Mouse (Mus musculus) hindbrain, embryonic 15.5 days (tissue): ENCODE data around the gene Spon1. TPM values are rescaled to one million over a fixed set of nuclear protein-coding genes. Genes with fewer than 3 reads are reported as not detected.

ENCODE experiments used
- ATAC-seq: fragments of 200-750 bp; cut with Nextera tagmentation; 2 replicates; pipeline ENCODE4 v1.8.0; 2017; ENCODE audit warnings: low read depth, moderate number of reproducible peaks, moderate TSS enrichment; ENCODE audit not compliant: low FRiP score
- H3K27ac ChIP-seq: fragments of 300-500 bp; sonication (generic); replicated peaks from 2 replicates; pipeline ENCODE4 v1.5.1; 2015; ENCODE audit warnings: mild to moderate bottlenecking, inconsistent platforms
- H3K27me3 ChIP-seq: fragments of 300-500 bp; sonication (generic); 2 replicates; pipeline ENCODE4 v1.6.1; 2015; ENCODE audit warnings: control low read depth, inconsistent platforms
- H3K36me3 ChIP-seq: fragments of 300-500 bp; sonication (generic); 2 replicates; pipeline ENCODE4 v1.6.1; 2015; ENCODE audit warnings: control low read depth, inconsistent platforms
- H3K4me1 ChIP-seq: fragments of 300-500 bp; sonication (generic); replicated peaks from 2 replicates; pipeline ENCODE4 v1.6.1; 2015; ENCODE audit warnings: control low read depth, inconsistent platforms
- H3K4me2 ChIP-seq: fragments of 300-500 bp; sonication (generic); 2 replicates; pipeline ENCODE4 v1.6.1; 2015; ENCODE audit warnings: moderate library complexity, mild to moderate bottlenecking, inconsistent platforms
- H3K4me3 ChIP-seq: fragments of 300-500 bp; sonication (generic); 2 replicates; pipeline ENCODE4 v1.5.1; 2015; ENCODE audit warnings: mild to moderate bottlenecking, inconsistent platforms
- H3K9ac ChIP-seq: fragments of 300-500 bp; sonication (generic); 2 replicates; pipeline ENCODE4 v1.6.1; 2015; ENCODE audit warnings: inconsistent platforms
- H3K9me3 ChIP-seq: fragments of 300-500 bp; sonication (generic); 2 replicates; pipeline ENCODE4 v1.6.1; 2016; ENCODE audit warnings: control low read depth, inconsistent platforms
- WGBS: fragments of 180-500 bp; shearing (Covaris S2); methylation state at CpG from one replicate; pipeline ENCODE4 v1.1.7; 2015; 5-methylcytosine and 5-hydroxymethylcytosine counted together
- polyA plus RNA-seq: library from polyadenylated mRNA; unstranded; fragments of >200 nt; fragmentation: Nextera tagmentation; extraction: Ambion mirVana; gene quantifications from 2 replicates; pipeline ENCODE4 v1.2.1, GENCODE M21; 2015

The Spon1 gene
- polyA plus RNA-seq: 67.1 and 73.6 TPM in 2 replicates

DNA sequence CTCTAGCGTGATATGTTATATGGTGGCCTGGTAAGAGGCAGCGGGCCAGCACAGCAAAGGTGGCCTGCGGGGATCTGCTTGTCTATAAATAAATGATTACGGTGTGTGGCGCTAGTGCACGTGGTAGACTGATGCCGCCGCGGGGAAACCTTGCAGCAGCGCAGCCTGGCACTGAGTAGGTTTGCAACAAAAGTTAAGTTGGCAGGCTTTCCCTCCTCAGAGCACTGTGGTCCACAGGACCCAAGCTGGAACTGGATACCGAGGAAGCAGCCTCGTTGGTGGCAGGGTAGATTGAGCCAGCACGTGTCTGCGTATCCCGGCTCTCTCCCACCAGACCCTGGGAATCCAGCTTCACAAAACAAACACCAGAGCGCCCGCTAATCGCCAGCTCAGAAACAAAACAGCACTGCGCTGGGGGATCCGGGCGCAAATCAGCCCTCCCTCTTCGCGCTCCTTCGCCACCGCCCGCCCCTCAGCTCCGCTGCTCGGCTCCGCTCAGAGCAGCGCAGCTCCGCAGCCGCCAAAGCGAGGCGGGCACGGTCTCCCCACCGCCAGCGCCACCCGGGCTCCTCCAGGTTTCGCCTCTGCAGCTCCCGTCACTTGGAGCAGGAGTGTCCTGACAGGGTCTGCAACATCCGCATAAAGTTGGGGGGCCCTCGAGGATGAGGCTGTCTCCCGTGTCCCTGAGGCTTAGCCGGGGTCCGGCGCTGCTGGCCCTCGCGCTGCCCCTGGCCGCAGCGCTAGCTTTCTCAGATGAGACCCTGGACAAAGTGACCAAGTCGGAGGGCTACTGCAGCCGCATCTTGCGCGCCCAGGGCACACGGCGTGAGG lies at the start of gene Spon1:
Spon1 (plus strand) TSS at position 332 of the 831 bp plus-strand sequence.
- H3K9me3 ChIP-seq: no peaks in the 10 kb centered on the region
- H3K36me3 ChIP-seq: no peaks in the 10 kb centered on the region
- H3K4me3 ChIP-seq: peak within 1 kb of the TSS; percentile 55
- peak within 1 kb of the TSS; percentile 98 for H3K4me2 ChIP-seq
- peak within 1 kb of the TSS; percentile 61 for H3K9ac ChIP-seq
- H3K27ac ChIP-seq: peak within 1 kb of the TSS; percentile 68
- peaks cover 15% of the 10 kb centered on the region; the same call in 1 of the 2 replicates for H3K27me3 ChIP-seq
- peak; percentile 93 for ATAC-seq
- under 1% methylated on average over 54 of the region's 56 CpGs for WGBS
- peaks cover 32% of the 10 kb centered on the region for H3K4me1 ChIP-seq

DNA sequence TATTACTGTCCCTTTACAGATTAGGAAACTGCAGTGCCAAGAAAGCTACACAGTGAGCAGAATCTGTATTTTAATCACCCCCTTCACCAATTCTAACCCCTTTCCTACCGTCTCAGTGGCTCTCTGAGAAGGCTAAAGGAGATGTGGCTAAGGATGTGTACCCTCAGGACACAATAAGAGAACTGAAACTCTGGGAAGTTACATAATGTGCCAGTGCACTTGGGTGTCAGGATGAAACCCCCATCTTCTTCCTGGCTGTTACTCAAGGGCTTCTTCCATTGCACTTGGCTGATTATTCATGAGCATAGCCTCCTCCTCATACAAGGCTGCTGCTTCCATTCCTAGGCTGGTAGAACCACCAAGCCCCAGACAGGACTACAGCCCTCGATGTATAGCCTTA lies 43.8 kb upstream of the Spon1 start:
- no peak overlapping the region for H3K27ac ChIP-seq
- no peak overlapping the region for H3K4me3 ChIP-seq
- H3K4me2 ChIP-seq: no peak overlapping the region
- ATAC-seq: no peak
- no peaks in the 10 kb centered on the region for H3K9me3 ChIP-seq
- H3K36me3 ChIP-seq: no peaks in the 10 kb centered on the region
- no peak overlapping the region for H3K9ac ChIP-seq
- no peaks in the 10 kb centered on the region for H3K4me1 ChIP-seq
- 84% methylated on average over 2 of the region's 2 CpGs for WGBS
- no peaks in the 10 kb centered on the region for H3K27me3 ChIP-seq

DNA sequence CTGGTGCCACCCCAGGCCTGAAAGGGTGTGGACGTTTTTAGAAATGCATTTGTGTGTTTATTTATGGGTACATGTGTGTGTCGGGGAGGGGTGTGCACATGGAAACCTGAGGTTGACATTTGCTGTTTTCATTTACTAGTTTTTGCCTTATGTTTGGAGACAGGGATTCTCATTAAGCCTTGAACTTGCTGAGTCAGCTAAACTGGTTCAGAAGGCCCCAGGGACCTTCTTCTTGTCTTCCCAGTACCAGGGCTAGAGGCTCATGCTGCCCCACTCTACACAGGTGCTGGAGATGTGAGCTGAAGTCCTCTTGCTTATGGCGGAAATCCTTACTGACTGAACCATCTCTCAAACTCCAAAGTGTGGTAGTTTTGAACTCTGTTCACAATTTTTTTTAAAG lies 41.9 kb upstream of the Spon1 start:
- H3K9me3 ChIP-seq: no peaks in the 10 kb centered on the region
- H3K4me1 ChIP-seq: no peaks in the 10 kb centered on the region
- no peaks in the 10 kb centered on the region for H3K27me3 ChIP-seq
- H3K36me3 ChIP-seq: no peaks in the 10 kb centered on the region
- no peak overlapping the region for H3K9ac ChIP-seq
- no peak overlapping the region for H3K4me3 ChIP-seq
- H3K27ac ChIP-seq: no peak overlapping the region
- no peak overlapping the region for H3K4me2 ChIP-seq
- ATAC-seq: no peak
- 79% methylated on average over 3 of the region's 3 CpGs for WGBS

DNA sequence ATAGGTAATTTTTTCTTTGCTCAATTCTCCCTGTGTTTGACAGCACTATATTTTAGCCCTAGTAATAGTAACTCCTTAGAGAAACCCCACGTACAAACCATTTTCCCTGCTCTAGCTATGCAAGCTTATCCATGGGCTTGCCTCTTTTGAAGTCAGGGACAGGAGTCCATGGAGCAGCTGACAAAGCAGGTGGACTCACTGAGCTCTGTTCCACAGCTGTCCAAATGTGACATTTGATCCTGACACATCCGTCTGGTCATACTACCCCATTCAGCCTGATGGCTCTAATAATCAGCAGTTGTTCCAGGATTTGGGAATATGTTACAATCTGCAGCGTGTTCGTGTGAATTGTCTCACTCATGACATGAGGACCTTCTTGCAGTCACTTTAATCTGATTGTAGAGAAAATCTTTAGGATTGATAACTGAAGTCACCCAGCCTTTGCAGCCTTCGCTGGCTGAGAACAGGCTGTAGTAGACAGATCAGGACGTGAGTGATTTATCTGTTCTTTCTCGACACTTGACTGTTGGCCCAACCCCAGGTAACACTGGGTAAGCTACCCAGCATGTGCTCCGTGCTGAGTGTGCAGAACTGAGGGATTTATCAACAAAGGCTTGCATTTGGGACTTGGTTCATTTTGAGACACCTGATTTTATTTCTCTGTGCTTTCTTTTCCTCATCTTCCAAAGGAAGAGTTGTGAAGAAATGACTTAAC lies 37.6 kb upstream of the Spon1 start:
- Histone ChIP-seq H3K9ac (no peak overlapping the region), H3K36me3 (no peaks in the 10 kb centered on the region), H3K4me3 (no peak overlapping the region), H3K4me1 (0 out of 2 replicates have a peak, but pooled peaks cover 4% of the 10 kb centered on the region), H3K27me3 (no peaks in the 10 kb centered on the region), H3K9me3 (no peaks in the 10 kb centered on the region), H3K27ac (no peak overlapping the region), H3K4me2 (no peak overlapping the region)
- no peak for ATAC-seq
- 65% methylated on average over 8 of the region's 8 CpGs for WGBS

DNA sequence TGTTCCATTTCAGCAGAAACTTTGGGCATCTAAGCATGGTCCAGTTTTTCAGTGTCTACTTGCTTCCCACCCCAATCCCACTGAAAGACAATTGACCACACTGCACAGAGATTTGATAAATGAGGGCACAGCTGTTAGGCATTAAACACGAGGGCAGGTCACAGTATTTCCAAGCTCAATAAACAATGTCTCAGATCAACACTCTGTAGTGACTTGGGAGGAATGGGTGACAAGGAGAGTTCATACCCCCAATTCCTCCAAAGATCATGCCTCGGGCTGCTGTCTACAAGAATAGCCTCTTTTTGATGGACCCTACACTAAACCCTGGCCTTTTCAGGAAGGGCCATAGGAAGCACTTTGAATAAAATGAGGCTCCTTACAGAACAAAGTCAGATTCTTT lies 36.9 kb upstream of the Spon1 start:
- 0 out of 2 replicates have a peak, but pooled peaks cover 6% of the 10 kb centered on the region for H3K4me1 ChIP-seq
- H3K9ac ChIP-seq: no peak overlapping the region
- no peaks in the 10 kb centered on the region for H3K9me3 ChIP-seq
- no peak overlapping the region for H3K4me3 ChIP-seq
- ATAC-seq: no peak
- H3K27me3 ChIP-seq: no peaks in the 10 kb centered on the region
- no peak overlapping the region for H3K27ac ChIP-seq
- no peaks in the 10 kb centered on the region for H3K36me3 ChIP-seq
- no peak overlapping the region for H3K4me2 ChIP-seq
- 36% methylated on average over 2 of the region's 2 CpGs for WGBS

DNA sequence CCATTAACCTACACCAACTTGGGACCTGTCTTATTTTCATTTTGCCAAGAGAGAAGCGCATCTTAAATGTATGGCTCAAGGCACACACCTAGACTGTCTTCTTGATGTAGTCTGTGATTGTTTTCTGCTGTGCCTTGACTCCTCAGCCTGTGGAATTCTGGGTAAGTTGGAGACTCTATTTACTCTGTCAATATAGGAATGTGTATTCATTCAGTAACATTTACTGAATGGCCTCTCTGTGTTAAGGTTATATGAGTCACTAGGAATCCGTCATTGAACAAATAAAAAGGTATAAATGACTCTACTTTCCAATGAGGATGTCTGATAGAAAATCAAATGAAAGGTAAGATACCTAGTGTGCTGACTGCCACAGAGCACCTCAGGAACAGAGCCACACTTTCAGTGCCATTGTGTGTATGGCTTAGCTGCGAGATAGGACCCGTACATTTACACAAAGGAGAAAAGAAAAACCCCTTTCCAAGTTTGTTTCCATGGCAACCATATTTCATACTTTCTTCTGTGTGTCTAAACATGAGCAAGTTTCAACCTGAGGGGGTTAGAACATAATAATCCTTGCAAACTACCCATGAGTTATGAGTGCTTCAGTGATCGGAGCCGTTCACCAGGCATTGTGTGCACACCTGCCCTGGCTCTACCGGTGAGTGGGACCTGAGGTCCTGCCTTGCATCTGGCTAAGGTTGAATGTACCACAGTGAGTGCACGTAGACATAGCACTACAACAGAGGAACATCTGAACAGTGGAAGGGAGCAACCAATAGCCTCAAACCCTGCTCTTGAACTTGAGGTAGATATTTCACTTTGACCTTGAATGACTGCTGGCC lies 35.2 kb upstream of the Spon1 start:
- Histone ChIP-seq H3K4me3 (no peak overlapping the region), H3K27ac (no peak overlapping the region), H3K4me2 (no peak overlapping the region), H3K27me3 (no peaks in the 10 kb centered on the region), H3K9ac (no peak overlapping the region), H3K9me3 (no peaks in the 10 kb centered on the region), H3K36me3 (no peaks in the 10 kb centered on the region), H3K4me1 (0 out of 2 replicates have a peak, but pooled peaks cover 6% of the 10 kb centered on the region)
- ATAC-seq: no peak
- 84% methylated on average over 8 of the region's 8 CpGs for WGBS

DNA sequence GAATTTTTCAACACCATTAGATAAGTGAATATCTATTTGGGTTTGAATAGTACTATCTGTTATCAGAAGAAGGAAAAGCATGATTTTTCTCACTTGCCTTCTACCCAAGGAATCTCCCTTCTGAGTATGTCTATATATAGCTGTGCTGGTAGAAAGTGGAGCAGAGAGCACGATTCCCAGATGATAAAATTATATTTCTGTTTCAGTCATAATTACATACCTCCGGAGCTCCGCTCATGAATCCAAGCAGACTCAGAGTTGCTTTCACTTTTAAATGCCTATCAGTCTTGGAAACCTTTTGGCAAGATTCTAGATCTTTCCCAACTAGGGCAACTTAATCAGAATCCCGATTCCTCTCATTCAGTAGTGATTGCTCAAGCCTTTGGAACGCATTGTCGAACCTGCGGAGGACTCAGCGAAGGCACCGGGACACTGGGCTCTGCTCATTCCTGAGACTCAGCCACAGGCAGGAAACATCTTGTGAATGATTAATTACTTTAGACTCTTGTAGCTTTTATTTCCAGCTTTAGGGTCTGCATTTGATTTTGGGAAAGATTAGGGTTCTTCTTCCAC lies 27.9 kb upstream of the Spon1 start:
- H3K9ac ChIP-seq: no peak overlapping the region
- ATAC-seq: no peak
- H3K4me3 ChIP-seq: no peak overlapping the region
- 0 out of 2 replicates have a peak, but pooled peaks cover 4% of the 10 kb centered on the region for H3K4me1 ChIP-seq
- no peaks in the 10 kb centered on the region for H3K36me3 ChIP-seq
- 78% methylated on average over 9 of the region's 9 CpGs for WGBS
- no peaks in the 10 kb centered on the region for H3K9me3 ChIP-seq
- no peak overlapping the region for H3K27ac ChIP-seq
- no peak overlapping the region for H3K4me2 ChIP-seq
- H3K27me3 ChIP-seq: no peaks in the 10 kb centered on the region

DNA sequence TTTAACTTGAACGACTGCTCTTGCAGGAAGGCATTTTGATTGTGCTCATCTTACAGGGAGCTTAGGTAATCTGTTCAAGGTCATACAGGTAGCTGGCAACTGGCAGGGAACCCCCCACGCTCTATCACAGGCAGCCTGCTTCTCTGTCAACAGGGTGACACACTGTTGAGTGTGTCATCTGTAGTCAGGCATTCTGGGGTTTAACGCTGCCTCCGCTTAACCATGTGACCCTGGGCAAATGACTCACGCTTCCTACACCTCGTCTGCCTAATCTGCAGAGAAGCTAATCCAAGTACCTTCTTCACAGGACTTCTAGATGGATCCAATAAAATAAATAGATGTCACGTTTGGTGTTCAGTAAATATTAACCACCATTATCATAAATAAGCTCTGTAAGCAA lies 26.6 kb upstream of the Spon1 start:
- WGBS: 84% methylated on average over 7 of the region's 7 CpGs

DNA sequence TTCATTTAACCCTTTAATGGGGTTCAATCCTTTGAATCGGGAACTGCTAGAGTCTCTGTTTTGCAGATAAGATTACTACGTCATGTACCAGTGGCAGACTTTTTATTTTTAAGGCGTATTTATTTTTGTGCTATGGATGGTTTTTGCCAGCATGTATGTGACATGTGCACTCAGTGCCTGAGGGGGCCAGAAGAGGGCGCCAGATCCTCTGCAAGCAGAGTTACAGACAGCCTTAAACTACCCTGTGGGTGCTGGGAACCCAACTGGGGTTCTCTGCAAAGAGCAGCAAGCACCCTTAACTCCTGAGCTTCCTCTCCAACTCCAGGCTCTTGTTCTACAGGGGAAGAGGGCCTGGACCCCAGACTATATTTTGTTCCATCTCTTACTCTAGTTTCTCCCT lies 23.2 kb upstream of the Spon1 start:
- H3K4me2 ChIP-seq: no peak overlapping the region
- no peak for ATAC-seq
- H3K27ac ChIP-seq: no peak overlapping the region
- H3K9me3 ChIP-seq: no peaks in the 10 kb centered on the region
- no peaks in the 10 kb centered on the region for H3K4me1 ChIP-seq
- no peaks in the 10 kb centered on the region for H3K27me3 ChIP-seq
- H3K36me3 ChIP-seq: no peaks in the 10 kb centered on the region
- no peak overlapping the region for H3K9ac ChIP-seq
- WGBS: 95% methylated on average over 4 of the region's 4 CpGs
- no peak overlapping the region for H3K4me3 ChIP-seq

More for the DNA sequence above, 26.6 kb upstream of the Spon1 start:
- Histone ChIP-seq H3K36me3 (no peaks in the 10 kb centered on the region), H3K9me3 (no peaks in the 10 kb centered on the region), H3K4me2 (no peak overlapping the region), H3K27ac (no peak overlapping the region), H3K4me1 (no peaks in the 10 kb centered on the region), H3K27me3 (no peaks in the 10 kb centered on the region), H3K9ac (no peak overlapping the region), H3K4me3 (no peak overlapping the region)
- no peak for ATAC-seq

DNA sequence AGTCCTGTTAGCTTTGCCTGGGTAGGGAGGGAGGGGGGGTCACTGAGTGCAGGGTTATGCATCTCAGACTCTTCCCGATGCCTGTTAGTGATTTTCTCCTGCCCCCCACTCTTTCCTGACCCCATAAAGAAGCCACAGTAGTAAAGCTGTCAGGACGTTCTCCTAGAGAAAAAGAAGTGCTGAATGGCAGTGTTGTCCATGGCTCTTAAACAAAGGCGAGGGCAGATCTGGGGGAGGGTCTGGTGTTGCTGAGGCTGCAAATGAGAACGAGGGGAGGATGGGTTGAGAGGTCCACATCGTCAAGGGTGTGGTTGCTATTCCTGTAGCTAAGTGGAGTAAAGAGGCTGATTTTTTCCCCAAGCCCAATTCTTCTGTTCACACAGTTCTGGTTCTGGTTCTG lies 21.8 kb upstream of the Spon1 start:
- H3K9ac ChIP-seq: no peak overlapping the region
- H3K9me3 ChIP-seq: no peaks in the 10 kb centered on the region
- ATAC-seq: no peak
- H3K4me2 ChIP-seq: no peak overlapping the region
- H3K27ac ChIP-seq: no peak overlapping the region
- no peaks in the 10 kb centered on the region for H3K4me1 ChIP-seq
- H3K36me3 ChIP-seq: no peaks in the 10 kb centered on the region
- WGBS: 20% methylated on average over 5 of the region's 5 CpGs
- H3K27me3 ChIP-seq: no peaks in the 10 kb centered on the region
- no peak overlapping the region for H3K4me3 ChIP-seq

DNA sequence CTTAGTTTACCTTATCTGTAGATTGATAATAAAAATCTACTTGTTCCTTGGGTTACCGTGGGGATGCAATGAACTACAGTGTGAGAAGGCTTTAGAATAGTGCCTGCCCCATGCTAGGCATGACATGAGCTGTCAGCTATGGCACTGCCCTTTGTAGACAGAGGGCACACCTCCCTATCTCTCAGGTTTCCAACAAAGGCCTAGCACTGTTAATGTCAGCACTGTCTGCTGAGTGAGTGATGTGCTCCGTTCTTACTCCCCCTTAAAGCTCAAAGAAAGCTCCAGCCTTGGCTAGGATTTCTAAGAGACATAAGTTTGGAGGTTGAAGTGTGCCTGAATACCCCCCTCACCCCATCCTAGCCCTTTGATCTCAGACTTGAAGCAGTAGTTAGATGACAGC lies 9.2 kb upstream of the Spon1 start:
- Histone ChIP-seq H3K36me3 (no peaks in the 10 kb centered on the region), H3K9me3 (no peaks in the 10 kb centered on the region), H3K9ac (no peak overlapping the region), H3K27me3 (peaks cover 11% of the 10 kb centered on the region; the same call in 1 of the 2 replicates), H3K4me3 (no peak overlapping the region), H3K4me1 (no peaks in the 10 kb centered on the region), H3K27ac (no peak overlapping the region), H3K4me2 (no peak overlapping the region)
- 76% methylated on average over 2 of the region's 2 CpGs for WGBS
- no peak for ATAC-seq
